Mouse (Mus musculus) brain, embryonic 14.5 days (tissue): ENCODE data around the gene Fance.

Experiments used
- CTCF ChIP-seq: fragments of 200-500 bp; IDR thresholded peaks from 2 replicates; pipeline ENCODE4 v1.5.1; 2012; ENCODE audit warnings: inconsistent platforms, mild to moderate bottlenecking, moderate library complexity, borderline replicate concordance; ENCODE audit not compliant: insufficient read depth, insufficient read length; ENCODE audit errors: extremely low read depth
- POLR2A ChIP-seq: fragments of 200-500 bp; IDR thresholded peaks from 2 replicates; pipeline ENCODE4 v1.6.1; 2012; ENCODE audit warnings: mild to moderate bottlenecking, inconsistent platforms, borderline replicate concordance; ENCODE audit not compliant: poor library complexity, insufficient read depth, insufficient read length, severe bottlenecking; ENCODE audit errors: extremely low read depth

DNA sequence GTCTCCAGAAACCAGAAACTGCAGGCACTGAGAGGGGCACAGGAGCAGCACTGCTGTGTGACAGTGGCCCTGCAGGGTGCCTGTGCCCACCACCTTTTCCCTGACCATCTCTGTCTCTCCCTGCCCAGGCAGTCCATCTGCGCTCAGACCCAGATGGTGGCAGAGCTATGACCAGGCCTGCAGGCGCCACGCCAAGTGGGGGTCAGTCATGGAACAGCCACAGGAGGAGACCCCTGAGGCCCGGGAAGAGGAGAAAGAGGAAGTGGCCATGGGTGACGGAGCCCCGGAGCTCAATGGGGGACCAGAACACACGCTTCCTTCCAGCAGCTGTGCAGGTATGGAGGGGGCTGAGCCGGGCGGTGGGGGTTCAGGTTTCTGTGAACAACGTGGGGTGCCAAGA lies 27.2 kb upstream of the Fance start:
- TF ChIP-seq CTCF (no peak), POLR2A (no peak)
